Mouse (Mus musculus) lung, postnatal 0 days (tissue): ENCODE results near the gene Ep300.

Experiments
- CTCF ChIP-seq: IDR thresholded peaks from 2 replicates; pipeline ENCODE4 v1.5.1; 2016; ENCODE audit warnings: antibody characterized with exemption, mild to moderate bottlenecking
- EP300 ChIP-seq: IDR thresholded peaks from 2 replicates; pipeline ENCODE4 v1.6.1; 2016; ENCODE audit warnings: antibody characterized with exemption, mild to moderate bottlenecking, control low read depth

DNA sequence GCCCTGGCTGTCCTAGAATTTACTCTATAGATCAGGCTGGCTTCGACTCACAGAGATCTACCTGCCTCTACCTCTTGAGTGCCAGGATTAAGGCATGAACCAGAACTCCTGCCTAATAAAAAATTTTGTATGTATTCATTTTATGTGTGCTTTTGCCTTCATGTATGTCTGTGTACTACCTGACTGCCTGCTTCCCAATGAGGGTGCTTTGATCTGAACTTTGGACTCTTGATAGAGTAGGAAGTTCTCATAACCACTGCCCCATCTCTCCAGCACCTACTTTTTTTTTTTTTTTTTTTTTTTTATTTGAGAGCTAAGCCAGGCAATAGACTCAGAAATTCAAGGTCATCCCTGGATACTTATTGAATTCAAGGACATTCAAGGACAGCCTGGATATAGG is 31.7 kb upstream of the Ep300 start:
- TF ChIP-seq CTCF (no peak), EP300 (no peak)
